Mouse (Mus musculus) forebrain, embryonic 13.5 days (tissue): ENCODE measurements around the gene Lrrc10. TPM values are rescaled to one million over a fixed set of nuclear protein-coding genes. Genes with fewer than 3 reads are reported as not detected.
A peak's percentile ranks its signal among the peaks of the same experiment; 100 is the strongest.

ENCODE experiments used
- ATAC-seq: fragments of 200-750 bp; cut with Nextera tagmentation; 2 replicates; pipeline ENCODE4 v1.8.0; 2017
- H3K27ac ChIP-seq: fragments of 300-500 bp; sonication (generic); 2 replicates; pipeline ENCODE4 v1.5.1; 2015; ENCODE audit warnings: inconsistent platforms, mild to moderate bottlenecking, moderate library complexity
- H3K27me3 ChIP-seq: fragments of 300-500 bp; sonication (generic); 2 replicates; pipeline ENCODE4 v1.6.1; 2015; ENCODE audit warnings: mild to moderate bottlenecking, inconsistent platforms
- H3K36me3 ChIP-seq: fragments of 300-500 bp; sonication (generic); 2 replicates; pipeline ENCODE4 v1.6.1; 2015; ENCODE audit warnings: mild to moderate bottlenecking, inconsistent platforms; ENCODE audit not compliant: poor library complexity, severe bottlenecking
- H3K4me1 ChIP-seq: fragments of 300-500 bp; sonication (generic); 2 replicates; pipeline ENCODE4 v1.6.1; 2015; ENCODE audit warnings: inconsistent platforms
- H3K4me2 ChIP-seq: fragments of 300-500 bp; sonication (generic); 2 replicates; pipeline ENCODE4 v1.6.1; 2015; ENCODE audit warnings: inconsistent platforms, mild to moderate bottlenecking, moderate library complexity
- H3K4me3 ChIP-seq: fragments of 300-500 bp; sonication (generic); 2 replicates; pipeline ENCODE4 v1.5.1; 2015; ENCODE audit warnings: mild to moderate bottlenecking, inconsistent platforms
- H3K9ac ChIP-seq: fragments of 300-500 bp; sonication (generic); 2 replicates; pipeline ENCODE4 v1.6.1; 2015; ENCODE audit warnings: mild to moderate bottlenecking, inconsistent platforms
- H3K9me3 ChIP-seq: fragments of 300-500 bp; sonication (generic); replicated peaks from 2 replicates; pipeline ENCODE4 v1.6.1; 2016; ENCODE audit warnings: inconsistent platforms
- WGBS: fragments of 180-500 bp; shearing (Covaris S2); methylation state at CpG from one replicate; pipeline ENCODE4 v1.1.7; 2015; 5-methylcytosine and 5-hydroxymethylcytosine counted together
- polyA plus RNA-seq: library from polyadenylated mRNA; unstranded; fragments of >200 nt; fragmentation: Nextera tagmentation; extraction: Ambion mirVana; gene quantifications from 2 replicates; pipeline ENCODE4 v1.2.1, GENCODE M21; 2015

Lrrc10 gene
- polyA plus RNA-seq, 1 experiment from 2014 or later, result not detected

GRCm38 (mm10) chr10:117094504-117095329 lies 49.6 kb downstream of the Lrrc10 start:
- H3K4me2 ChIP-seq, result no peak overlapping the region

GRCm38 (mm10) chr10:117096096-117096495 lies 51.0 kb downstream of the Lrrc10 start:
- no peak for ATAC-seq
- WGBS, result 89% methylated on average over 6 of the region's 6 CpGs

More at GRCm38 (mm10) chr10:117094504-117095329, 49.6 kb downstream of the Lrrc10 start:
- no peak overlapping the region for H3K4me3 ChIP-seq
- H3K9me3 ChIP-seq, result no peaks in the 10 kb centered on the region
- peak; percentile 88 for ATAC-seq
- peaks cover 18% of the 10 kb centered on the region for H3K4me1 ChIP-seq
- peak overlapping the region; percentile 30; the same call in 1 of the 2 replicates for H3K9ac ChIP-seq
- H3K27me3 ChIP-seq, result no peaks in the 10 kb centered on the region
- H3K27ac ChIP-seq, result peak overlapping the region; percentile 26
- peaks cover 15% of the 10 kb centered on the region for H3K36me3 ChIP-seq
- WGBS, result 53% methylated on average over 15 of the region's 15 CpGs

More at GRCm38 (mm10) chr10:117096096-117096495, 51.0 kb downstream of the Lrrc10 start:
- Histone ChIP-seq H3K9ac (no peak overlapping the region), H3K4me2 (no peak overlapping the region), H3K9me3 (no peaks in the 10 kb centered on the region), H3K27me3 (no peaks in the 10 kb centered on the region), H3K4me1 (peaks cover 18% of the 10 kb centered on the region), H3K4me3 (no peak overlapping the region), H3K36me3 (peaks cover 15% of the 10 kb centered on the region), H3K27ac (no peak overlapping the region)

Other genes with a start within 250 kb of the Lrrc10 start
- gene Myrfl, start 148.4 kb upstream of the Lrrc10 start, polyA plus RNA-seq, result 0.05 and 0.10 TPM in 2 replicates
- 43.1 and 45.7 TPM in 2 replicates for gene Rab3ip, start 94.6 kb upstream of the Lrrc10 start, polyA plus RNA-seq
- not detected in 2 replicates for gene Gm10271, start 72.7 kb upstream of the Lrrc10 start, polyA plus RNA-seq
- gene Best3, start 59.0 kb upstream of the Lrrc10 start, polyA plus RNA-seq, result 0.08 TPM in 1 of 2 replicates, not detected in the other
- 281 and 294 TPM in 2 replicates for gene Cct2, start 18.5 kb downstream of the Lrrc10 start, polyA plus RNA-seq
- 16.0 and 19.7 TPM in 2 replicates for gene Frs2, start 103.2 kb downstream of the Lrrc10 start, polyA plus RNA-seq
- 125 and 126 TPM in 2 replicates for gene Yeats4, start 179.2 kb downstream of the Lrrc10 start, polyA plus RNA-seq
- gene 9530003J23Rik, start 193.4 kb downstream of the Lrrc10 start, polyA plus RNA-seq, result not detected in 2 replicates
- gene Lyz2, start 237.0 kb downstream of the Lrrc10 start, polyA plus RNA-seq, result 9.5 and 10.4 TPM in 2 replicates
- 0.14 TPM in 1 of 2 replicates, not detected in the other for gene Lyz1, start 247.5 kb downstream of the Lrrc10 start, polyA plus RNA-seq